Mouse (Mus musculus) ES-E14 (cell line): ENCODE results near the gene Pnkd.

Experiments used
- CHD2 ChIP-seq: IDR thresholded peaks from 2 replicates; pipeline ENCODE4 v1.6.1; 2014; ENCODE audit warnings: mild to moderate bottlenecking, low read depth, low read length, inconsistent platforms
- HCFC1 ChIP-seq: IDR thresholded peaks from 2 replicates; pipeline ENCODE4 v1.6.1; 2012; ENCODE audit warnings: low read length, inconsistent platforms, borderline replicate concordance; ENCODE audit not compliant: insufficient read depth
- MAFK ChIP-seq: IDR thresholded peaks from 2 replicates; pipeline ENCODE4 v1.6.1; 2014; ENCODE audit warnings: mild to moderate bottlenecking, low read depth, low read length, inconsistent platforms; ENCODE audit not compliant: insufficient read depth
- ZC3H11A ChIP-seq: IDR thresholded peaks from 2 replicates; pipeline ENCODE4 v1.6.1; 2012; ENCODE audit warnings: low read depth, mild to moderate bottlenecking, inconsistent platforms, low read length, borderline replicate concordance
- ZNF384 ChIP-seq: IDR thresholded peaks from 2 replicates; pipeline ENCODE4 v1.6.1; 2012; ENCODE audit warnings: low read depth, low read length, inconsistent platforms

DNA sequence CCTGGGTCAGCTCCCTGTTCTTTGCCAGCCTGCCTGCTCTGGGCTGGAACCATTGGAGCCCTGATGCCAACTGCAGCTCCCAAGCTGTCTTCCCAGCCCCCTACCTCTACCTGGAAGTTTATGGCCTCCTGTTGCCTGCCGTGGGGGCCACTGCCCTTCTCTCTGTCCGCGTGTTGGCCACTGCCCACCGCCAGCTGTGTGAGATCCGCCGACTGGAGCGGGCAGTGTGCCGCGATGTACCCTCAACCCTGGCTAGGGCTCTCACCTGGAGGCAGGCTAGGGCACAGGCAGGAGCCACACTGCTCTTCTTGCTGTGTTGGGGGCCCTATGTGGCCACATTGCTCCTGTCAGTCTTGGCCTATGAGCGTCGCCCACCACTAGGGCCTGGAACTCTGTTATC, 5.7 kb upstream of the Pnkd start:
- TF ChIP-seq ZNF384 = no peak
- TF ChIP-seq CHD2 = no peak
- no peak for TF ChIP-seq MAFK
- no peak for TF ChIP-seq HCFC1
- no peak for TF ChIP-seq ZC3H11A
